Mouse (Mus musculus) left cerebral cortex, adult 18-20 months (tissue): ENCODE data around the gene Gm9508. TPM values are rescaled to one million over a fixed set of nuclear protein-coding genes. Genes with fewer than 3 reads are reported as not detected.
A peak's percentile ranks its signal among the peaks of the same experiment; 100 is the strongest.

ENCODE experiments used
- DNase-seq, 2 experiments: peaks; one replicate each; pipeline ENCODE4 v3.0.0; 2021 to 2022; ENCODE audit warnings: low spot score in 2 of 2, mixed read lengths in 1 of 2
- total RNA-seq, 2 experiments: library from RNA; stranded (reverse); gene quantifications; 2 replicates each; pipeline ENCODE4 v1.2.3; 2021

Gene Gm9508
- total RNA-seq, 2 experiments from 2014 or later = not detected

GRCm38 (mm10) chr10:77670710-77671109 is 26.3 kb downstream of the Gm9508 start:
- DNase-seq = no peak

GRCm38 (mm10) chr10:77667402-77667801 is 29.6 kb downstream of the Gm9508 start:
- peak; percentile 21 to 44 for DNase-seq

GRCm38 (mm10) chr10:77666342-77666741 is 30.7 kb downstream of the Gm9508 start:
- no peak for DNase-seq

- no peak for DNase-seq
Observed at GRCm38 (mm10) chr10:77663949-77664665, 32.9 kb downstream of the Gm9508 start.

- no peak for DNase-seq
Observed at GRCm38 (mm10) chr10:77658286-77658994, 38.6 kb downstream of the Gm9508 start.

GRCm38 (mm10) chr10:77652046-77652445 is 45.0 kb downstream of the Gm9508 start:
- DNase-seq = no peak

GRCm38 (mm10) chr10:77647901-77648300 is 49.1 kb downstream of the Gm9508 start:
- no peak for DNase-seq

- no peak for DNase-seq
Observed at GRCm38 (mm10) chr10:77647461-77647860, 49.6 kb downstream of the Gm9508 start.

Other genes with a start within 250 kb of the Gm9508 start
- gene Fam207a, start 181.4 kb downstream of the Gm9508 start, total RNA-seq = 10 to 100 TPM; 34.7 to 35.8 TPM
- 1 to 10 TPM; 3.6 to 3.8 TPM for gene Itgb2, start 167.0 kb downstream of the Gm9508 start, total RNA-seq
- gene Pttg1ip, start 115.5 kb downstream of the Gm9508 start, total RNA-seq = 10 to 100 TPM; 67.0 to 72.0 TPM
- 100 to 1,000 TPM; 165 to 172 TPM for gene Sumo3, start 91.1 kb downstream of the Gm9508 start, total RNA-seq
- 10 to 100 TPM; 12.9 to 13.0 TPM for gene Gm49325, start 91.0 kb downstream of the Gm9508 start, total RNA-seq
- gene Ube2g2, start 75.0 kb downstream of the Gm9508 start, total RNA-seq = 10 to 100 TPM; 46.1 to 53.8 TPM
- gene Tspear, start 10.7 kb downstream of the Gm9508 start, total RNA-seq = under 1 TPM; 0.14 to 0.19 TPM
- gene Gm19402, start 6.5 kb downstream of the Gm9508 start, total RNA-seq = not detected
- gene Gm10272, start 9.4 kb upstream of the Gm9508 start, total RNA-seq = not detected
- gene Gm10024, start 14.2 kb upstream of the Gm9508 start, total RNA-seq = not detected
- not detected for gene Gm10142, start 18.6 kb upstream of the Gm9508 start, total RNA-seq
- not detected for gene Krtap12-1, start 23.4 kb upstream of the Gm9508 start, total RNA-seq
- gene Gm10100, start 29.3 kb upstream of the Gm9508 start, total RNA-seq = not detected
- not detected for gene Gm18596, start 45.4 kb upstream of the Gm9508 start, total RNA-seq
- not detected for gene Gm9736, start 54.1 kb upstream of the Gm9508 start, total RNA-seq
- not detected for gene Gm3233, start 62.4 kb upstream of the Gm9508 start, total RNA-seq
- gene Gm3238, start 74.1 kb upstream of the Gm9508 start, total RNA-seq = not detected
- not detected for gene Gm7138, start 79.7 kb upstream of the Gm9508 start, total RNA-seq
- not detected for gene Gm3250, start 85.3 kb upstream of the Gm9508 start, total RNA-seq
- not detected for gene Gm7137, start 91.0 kb upstream of the Gm9508 start, total RNA-seq
- not detected for gene Gm9639, start 97.8 kb upstream of the Gm9508 start, total RNA-seq
- gene Gm19668, start 101.9 kb upstream of the Gm9508 start, total RNA-seq = not detected
- gene Gm9507, start 114.6 kb upstream of the Gm9508 start, total RNA-seq = not detected
- not detected for gene Gm2696, start 117.4 kb upstream of the Gm9508 start, total RNA-seq
- gene Krtap10-4, start 129.9 kb upstream of the Gm9508 start, total RNA-seq = not detected
- not detected for gene Krtap10-10, start 138.7 kb upstream of the Gm9508 start, total RNA-seq
- not detected for gene Gm36176, start 149.6 kb upstream of the Gm9508 start, total RNA-seq
- gene Gm10318, start 155.6 kb upstream of the Gm9508 start, total RNA-seq = not detected
- gene Gm3285, start 164.7 kb upstream of the Gm9508 start, total RNA-seq = not detected
- 10 to 100 TPM in 1 of 2 experiments, 1 to 10 TPM in 1; 9.8 to 10.1 TPM for gene Lrrc3, start 205.3 kb upstream of the Gm9508 start, total RNA-seq